Mouse (Mus musculus): ENCODE measurements at regions not wholly inside any gene's neighbourhood (a gene's known extent, or its start where the extent isn't known, plus 50 kb on each side); places are given as distances from the start of the nearest gene placed in this dataset.
"Not testable (repeated sequence)": the region's sequence is repeated elsewhere in the genome, so short reads cannot be mapped to it uniquely, and the experiment has no call there.

DNA sequence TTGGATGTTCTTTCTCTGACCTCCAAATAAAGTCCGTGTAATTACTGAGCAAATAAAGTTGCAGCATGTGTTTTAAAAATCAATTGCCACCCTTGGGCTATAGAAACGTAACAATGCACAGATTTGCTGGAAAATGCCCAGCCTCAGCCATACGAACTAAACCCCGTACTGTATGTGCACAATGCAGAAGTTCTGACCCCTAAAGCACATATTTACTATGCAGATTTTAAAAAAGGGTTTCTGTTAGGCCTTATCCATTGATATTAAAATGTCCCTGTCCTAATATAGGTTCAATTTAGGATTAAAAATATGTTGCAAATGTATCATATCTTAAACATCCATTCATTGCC is 126.5 kb upstream of the Otx2 start:
- 49% methylated on average over 4 of the region's 4 CpGs for WGBS

GRCm38 (mm10) chr14:48799442-48800099 is 126.0 kb upstream of the Otx2 start:
- Histone ChIP-seq H3K9me3 (replicated peaks; ENCODE audit: control insufficient read depth, low read length) (no peaks in the 10 kb centered on the region), H3K4me2 (ENCODE audit: low read depth, low read length) (no peak overlapping the region), H3K4me1 (ENCODE audit: control insufficient read depth, insufficient read depth, low read length) (no peaks in the 10 kb centered on the region), H3K27ac (ENCODE audit: low read length) (no peak overlapping the region), H3K9ac (ENCODE audit: low read length) (no peak overlapping the region), H3K4me3 (replicated peaks; ENCODE audit: low read length) (no peak overlapping the region), H3K36me3 (ENCODE audit: control insufficient read depth, insufficient read depth, low read length) (no peaks in the 10 kb centered on the region), H3K27me3 (ENCODE audit: control insufficient read depth, insufficient read depth, low read length) (no peaks in the 10 kb centered on the region)
- no peak for ATAC-seq (ENCODE audit: insufficient read depth, low FRiP score)
- WGBS: 59% methylated on average over 10 of the region's 10 CpGs

More for the DNA sequence above, 126.5 kb upstream of the Otx2 start:
- Histone ChIP-seq H3K9ac (ENCODE audit: low read length) (no peak overlapping the region), H3K4me3 (replicated peaks; ENCODE audit: low read length) (no peak overlapping the region), H3K9me3 (replicated peaks; ENCODE audit: control insufficient read depth, low read length) (no peaks in the 10 kb centered on the region), H3K27ac (ENCODE audit: low read length) (no peak overlapping the region), H3K27me3 (ENCODE audit: control insufficient read depth, insufficient read depth, low read length) (no peaks in the 10 kb centered on the region), H3K36me3 (ENCODE audit: control insufficient read depth, insufficient read depth, low read length) (no peaks in the 10 kb centered on the region), H3K4me1 (ENCODE audit: control insufficient read depth, insufficient read depth, low read length) (no peaks in the 10 kb centered on the region), H3K4me2 (ENCODE audit: low read depth, low read length) (no peak overlapping the region)
- no peak for ATAC-seq (ENCODE audit: insufficient read depth, low FRiP score)

- no peaks in the 10 kb centered on the region for H3K4me1 ChIP-seq (ENCODE audit: control insufficient read depth, insufficient read depth, low read length)
- no peaks in the 10 kb centered on the region for H3K9me3 ChIP-seq (replicated peaks; ENCODE audit: control insufficient read depth, low read length)
- H3K27ac ChIP-seq (ENCODE audit: low read length): no peak overlapping the region
- no peak for ATAC-seq (ENCODE audit: insufficient read depth, low FRiP score)
- H3K4me3 ChIP-seq (replicated peaks; ENCODE audit: low read length): no peak overlapping the region
- no peak overlapping the region for H3K4me2 ChIP-seq (ENCODE audit: low read depth, low read length)
- no peaks in the 10 kb centered on the region for H3K27me3 ChIP-seq (ENCODE audit: control insufficient read depth, insufficient read depth, low read length)
- no peaks in the 10 kb centered on the region for H3K36me3 ChIP-seq (ENCODE audit: control insufficient read depth, insufficient read depth, low read length)
- WGBS: 81% methylated on average over 5 of the region's 5 CpGs
- no peak overlapping the region for H3K9ac ChIP-seq (ENCODE audit: low read length)
Measured at GRCm38 (mm10) chr14:48791507-48791906, 117.9 kb upstream of the Otx2 start.

GRCm38 (mm10) chr14:48779327-48779726 is 105.7 kb upstream of the Otx2 start:
- WGBS: 67% methylated on average over 1 of the region's 1 CpGs
- Histone ChIP-seq H3K9me3 (replicated peaks; ENCODE audit: control insufficient read depth, low read length) (no peaks in the 10 kb centered on the region), H3K36me3 (ENCODE audit: control insufficient read depth, insufficient read depth, low read length) (no peaks in the 10 kb centered on the region)

DNA sequence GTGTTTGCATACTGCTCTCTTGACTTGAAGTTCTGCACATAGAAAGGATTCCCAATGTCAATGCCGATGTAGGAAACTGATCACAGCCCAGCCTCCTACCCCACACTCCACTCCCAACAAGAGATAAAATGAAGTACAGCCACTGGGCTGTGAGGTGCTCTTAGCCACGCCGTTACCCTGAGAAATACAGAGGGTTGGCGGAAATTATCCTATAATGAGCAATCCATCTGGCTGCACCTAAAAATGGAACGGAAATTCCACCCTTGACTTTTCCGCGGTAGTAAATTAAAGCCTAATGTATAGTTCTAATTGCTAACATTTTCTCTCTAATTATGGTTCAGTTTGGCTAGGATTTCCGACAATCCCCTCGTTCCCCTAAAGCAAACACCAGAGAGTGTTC is 97.2 kb upstream of the Otx2 start:
- H3K27ac ChIP-seq (ENCODE audit: low read length): no peak overlapping the region
- 73% methylated on average over 9 of the region's 9 CpGs for WGBS
- H3K4me3 ChIP-seq (replicated peaks; ENCODE audit: low read length): no peak overlapping the region
- H3K4me2 ChIP-seq (ENCODE audit: low read depth, low read length): no peak overlapping the region
- no peaks in the 10 kb centered on the region for H3K36me3 ChIP-seq (ENCODE audit: control insufficient read depth, insufficient read depth, low read length)
- no peak for ATAC-seq (ENCODE audit: insufficient read depth, low FRiP score)
- no peaks in the 10 kb centered on the region for H3K27me3 ChIP-seq (ENCODE audit: control insufficient read depth, insufficient read depth, low read length)
- no peaks in the 10 kb centered on the region for H3K4me1 ChIP-seq (ENCODE audit: control insufficient read depth, insufficient read depth, low read length)
- H3K9me3 ChIP-seq (replicated peaks; ENCODE audit: control insufficient read depth, low read length): no peaks in the 10 kb centered on the region
- H3K9ac ChIP-seq (ENCODE audit: low read length): no peak overlapping the region

More at GRCm38 (mm10) chr14:48779327-48779726, 105.7 kb upstream of the Otx2 start:
- H3K9ac ChIP-seq (ENCODE audit: low read length): no peak overlapping the region
- H3K27ac ChIP-seq (ENCODE audit: low read length): no peak overlapping the region
- no peaks in the 10 kb centered on the region for H3K4me1 ChIP-seq (ENCODE audit: control insufficient read depth, insufficient read depth, low read length)
- no peak for ATAC-seq (ENCODE audit: insufficient read depth, low FRiP score)
- H3K4me2 ChIP-seq (ENCODE audit: low read depth, low read length): no peak overlapping the region
- no peaks in the 10 kb centered on the region for H3K27me3 ChIP-seq (ENCODE audit: control insufficient read depth, insufficient read depth, low read length)
- H3K4me3 ChIP-seq (replicated peaks; ENCODE audit: low read length): no peak overlapping the region

DNA sequence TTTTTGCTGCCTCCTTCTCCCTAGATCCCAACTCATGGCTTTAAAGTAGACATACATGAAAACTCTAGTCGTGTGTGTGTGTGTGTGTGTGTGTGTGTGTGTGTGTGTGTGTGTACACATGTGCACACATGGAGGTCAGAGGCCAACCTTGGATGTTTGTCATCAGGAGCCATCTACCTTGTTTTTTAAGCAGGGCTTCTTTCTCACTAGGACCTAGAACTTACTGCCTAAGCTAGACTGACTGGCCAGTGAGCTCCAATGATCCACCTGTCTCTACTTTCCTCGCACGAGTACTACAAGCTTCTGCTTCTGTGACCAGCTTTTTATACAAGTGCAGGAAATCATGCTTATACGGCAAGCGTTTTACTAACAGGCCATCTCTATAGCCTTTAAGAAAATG is 89.1 kb upstream of the Otx2 start:
- 90% methylated on average over 5 of the region's 5 CpGs for WGBS
- no peaks in the 10 kb centered on the region for H3K9me3 ChIP-seq (replicated peaks; ENCODE audit: control insufficient read depth, low read length)
- no peaks in the 10 kb centered on the region for H3K4me1 ChIP-seq (ENCODE audit: control insufficient read depth, insufficient read depth, low read length)
- H3K4me2 ChIP-seq (ENCODE audit: low read depth, low read length): no peak overlapping the region
- no peak for ATAC-seq (ENCODE audit: insufficient read depth, low FRiP score)
- H3K4me3 ChIP-seq (replicated peaks; ENCODE audit: low read length): no peak overlapping the region
- H3K27me3 ChIP-seq (ENCODE audit: control insufficient read depth, insufficient read depth, low read length): no peaks in the 10 kb centered on the region
- H3K27ac ChIP-seq (ENCODE audit: low read length): no peak overlapping the region
- no peak overlapping the region for H3K9ac ChIP-seq (ENCODE audit: low read length)
- no peaks in the 10 kb centered on the region for H3K36me3 ChIP-seq (ENCODE audit: control insufficient read depth, insufficient read depth, low read length)

DNA sequence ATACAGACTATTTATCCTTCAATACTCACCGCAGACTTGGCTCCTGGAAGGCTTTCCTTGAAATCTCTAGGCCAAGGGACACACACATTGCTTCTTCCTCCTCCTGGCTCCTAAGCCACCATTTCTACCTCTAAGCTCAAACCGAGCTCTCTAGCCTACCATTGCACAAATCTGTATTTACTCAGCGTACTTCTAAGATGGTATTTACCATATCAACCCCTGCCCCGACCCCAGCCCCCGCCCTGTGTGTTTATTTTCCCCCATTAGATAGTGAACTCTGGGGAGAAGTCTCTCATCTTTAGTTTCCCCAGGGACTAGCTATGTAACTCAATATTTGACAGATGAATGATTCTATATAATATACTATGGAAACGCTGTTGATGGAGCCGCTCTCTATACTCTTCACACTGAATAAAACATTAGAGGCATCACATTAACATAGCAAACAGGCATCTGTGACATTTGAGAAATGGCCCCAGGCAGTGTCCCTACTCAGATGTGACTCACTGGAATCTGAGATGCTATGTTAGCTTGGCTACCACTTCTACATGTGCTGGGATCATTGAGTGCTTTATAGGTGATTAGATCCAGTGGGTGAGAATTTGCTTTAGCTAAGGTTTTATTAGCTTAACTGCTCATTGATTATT is 87.5 kb upstream of the Otx2 start:
- H3K27ac ChIP-seq (ENCODE audit: low read length): no peak overlapping the region
- H3K36me3 ChIP-seq (ENCODE audit: control insufficient read depth, insufficient read depth, low read length): no peaks in the 10 kb centered on the region
- no peaks in the 10 kb centered on the region for H3K9me3 ChIP-seq (replicated peaks; ENCODE audit: control insufficient read depth, low read length)
- no peaks in the 10 kb centered on the region for H3K4me1 ChIP-seq (ENCODE audit: control insufficient read depth, insufficient read depth, low read length)
- H3K4me2 ChIP-seq (ENCODE audit: low read depth, low read length): no peak overlapping the region
- 57% methylated on average over 7 of the region's 7 CpGs for WGBS
- no peak for ATAC-seq (ENCODE audit: insufficient read depth, low FRiP score)
- no peak overlapping the region for H3K4me3 ChIP-seq (replicated peaks; ENCODE audit: low read length)
- H3K27me3 ChIP-seq (ENCODE audit: control insufficient read depth, insufficient read depth, low read length): no peaks in the 10 kb centered on the region
- no peak overlapping the region for H3K9ac ChIP-seq (ENCODE audit: low read length)

- not testable (repeated sequence) for H3K4me3 ChIP-seq (replicated peaks; ENCODE audit: low read length); H3K9me3 ChIP-seq (replicated peaks; ENCODE audit: control insufficient read depth, low read length); ATAC-seq (ENCODE audit: insufficient read depth, low FRiP score); H3K4me1 ChIP-seq (ENCODE audit: control insufficient read depth, insufficient read depth, low read length); H3K27me3 ChIP-seq (ENCODE audit: control insufficient read depth, insufficient read depth, low read length); H3K27ac ChIP-seq (ENCODE audit: low read length); H3K9ac ChIP-seq (ENCODE audit: low read length); H3K36me3 ChIP-seq (ENCODE audit: control insufficient read depth, insufficient read depth, low read length); H3K4me2 ChIP-seq (ENCODE audit: low read depth, low read length)
- WGBS: 93% methylated on average over 5 of the region's 5 CpGs
Measured at GRCm38 (mm10) chr14:48755096-48755495, 81.5 kb upstream of the Otx2 start.

GRCm38 (mm10) chr14:48754080-48754720 is 80.6 kb upstream of the Otx2 start:
- H3K27me3 ChIP-seq (ENCODE audit: control insufficient read depth, insufficient read depth, low read length): peaks cover 4% of the 10 kb centered on the region; the same call in 1 of the 2 replicates
- 33% methylated on average over 11 of the region's 11 CpGs for WGBS
- no peak for ATAC-seq (ENCODE audit: insufficient read depth, low FRiP score)

More at GRCm38 (mm10) chr14:48754080-48754720, 80.6 kb upstream of the Otx2 start:
- H3K4me2 ChIP-seq (ENCODE audit: low read depth, low read length): no peak overlapping the region
- H3K9me3 ChIP-seq (replicated peaks; ENCODE audit: control insufficient read depth, low read length): no peaks in the 10 kb centered on the region
- no peaks in the 10 kb centered on the region for H3K36me3 ChIP-seq (ENCODE audit: control insufficient read depth, insufficient read depth, low read length)
- no peak overlapping the region for H3K27ac ChIP-seq (ENCODE audit: low read length)
- no peak overlapping the region for H3K9ac ChIP-seq (ENCODE audit: low read length)
- H3K4me3 ChIP-seq (replicated peaks; ENCODE audit: low read length): no peak overlapping the region
- no peaks in the 10 kb centered on the region for H3K4me1 ChIP-seq (ENCODE audit: control insufficient read depth, insufficient read depth, low read length)

All from stomach, embryonic 16.5 days (tissue).